Mouse (Mus musculus): ENCODE data around the gene Il20ra.
"Not testable (repeated sequence)": the region's sequence is repeated elsewhere in the genome, so short reads cannot be mapped to it uniquely, and the experiment has no call there.

GRCm38 (mm10) chr10:19738442-19738841 lies 26.1 kb downstream of the Il20ra start:
- TF ChIP-seq CTCF (IDR thresholded peaks at IDR 0.05); POLR2A (IDR thresholded peaks at IDR 0.05; ENCODE audit: insufficient read depth, low read depth, low read length): not testable (repeated sequence)

All from heart, adult 2 months (tissue).